Mouse (Mus musculus): ENCODE data around the gene Nox3.

DNA sequence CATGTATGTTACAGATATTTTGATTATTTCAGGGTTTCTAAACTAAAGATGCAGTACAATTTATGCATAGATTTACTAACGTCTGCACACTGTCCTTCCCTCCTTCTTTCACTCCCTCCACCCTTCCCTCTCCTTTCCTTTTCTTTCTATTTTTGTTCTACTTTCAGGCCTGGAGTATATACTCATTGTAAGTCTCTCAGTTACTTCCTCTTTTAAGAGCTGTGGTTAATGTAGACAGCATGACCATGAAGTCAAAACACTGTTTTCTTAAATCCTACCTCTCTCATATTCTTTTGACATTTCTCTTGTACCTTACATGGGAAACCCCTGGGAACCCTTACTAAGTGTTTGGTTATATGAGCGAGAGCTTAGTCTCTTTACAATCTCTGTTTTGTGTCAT is 48.3 kb upstream of the Nox3 start:
- TF ChIP-seq ELF1 (IDR thresholded peaks at IDR 0.05; ENCODE audit: low read depth, low read length) (no peak), HCFC1 (IDR thresholded peaks at IDR 0.05; ENCODE audit: low read depth, low read length) (no peak), TBP (conservative IDR thresholded peaks at IDR 0.05; ENCODE audit: low read depth, low read length) (no peak), CTCF (conservative IDR thresholded peaks at IDR 0.05 in 1 of 2, IDR thresholded peaks at IDR 0.05 in 1 of 2; ENCODE audit: low read depth in 2 of 2, low read length in 2 of 2) (no peak), POLR2A (IDR thresholded peaks at IDR 0.05; ENCODE audit: low read depth, low read length) (no peak), MXI1 (IDR thresholded peaks at IDR 0.05; ENCODE audit: low read depth, low read length) (no peak), USF1 (IDR thresholded peaks at IDR 0.05; ENCODE audit: low read depth, low read length) (no peak), NELFE (IDR thresholded peaks at IDR 0.05; ENCODE audit: low read depth, low read length) (no peak), MEF2A (IDR thresholded peaks at IDR 0.05; ENCODE audit: borderline replicate concordance, low read depth, low read length) (no peak), EP300 (IDR thresholded peaks at IDR 0.05; ENCODE audit: low read length) (no peak), GABPA (IDR thresholded peaks at IDR 0.05; ENCODE audit: insufficient replicate concordance, low read depth, low read length) (no peak), SIN3A (IDR thresholded peaks at IDR 0.05; ENCODE audit: low read length) (no peak)
